Mouse (Mus musculus): ENCODE results near the gene Gla. TPM values are rescaled to one million over a fixed set of nuclear protein-coding genes. Genes with fewer than 3 reads are reported as not detected.

Gla gene
- total RNA-seq, 1 experiment = 17.2 TPM

GRCm38 (mm10) chrX:134582270-134582669 lies 18.7 kb downstream of the Gla start:
- DNase-seq (ENCODE audit: low read depth, low spot score) = no peak
- H3K4me3 ChIP-seq (ENCODE audit: insufficient read depth in 1 of 2, low read depth in 1 of 2, low read length in 2 of 2, poor library complexity in 1 of 2, severe bottlenecking in 1 of 2) = no peak overlapping the region
- H3K9me3 ChIP-seq (ENCODE audit: control insufficient read depth, insufficient read depth, low read depth, low read length) = no peaks in the 10 kb centered on the region
- in situ Hi-C loops (cut with MboI; ENCODE audit: low sequenced_read_pairs in 2 of 2, unreplicated experiment in 2 of 2) = no loop called here
- no peak for TF ChIP-seq HCFC1 (IDR thresholded peaks at IDR 0.05; ENCODE audit: borderline replicate concordance, insufficient read depth, low read length)
- no peak for TF ChIP-seq ZC3H11A (IDR thresholded peaks at IDR 0.05; ENCODE audit: borderline replicate concordance, low read depth, low read length)
- TF ChIP-seq MAFK (IDR thresholded peaks at IDR 0.05; ENCODE audit: insufficient read depth, low read depth, low read length) = no peak
- TF ChIP-seq ZNF384 (IDR thresholded peaks at IDR 0.05; ENCODE audit: low read depth, low read length) = no peak
- TF ChIP-seq CHD2 (IDR thresholded peaks at IDR 0.05; ENCODE audit: low read depth, low read length) = no peak
- H3K36me3 ChIP-seq (ENCODE audit: control insufficient read depth, insufficient read depth, low read length, poor library complexity, severe bottlenecking) = peaks cover 3% of the 10 kb centered on the region
- no peak overlapping the region for H3K9ac ChIP-seq (ENCODE audit: insufficient read depth, low read depth, low read length, poor library complexity, severe bottlenecking)
- H3K4me1 ChIP-seq (ENCODE audit: control insufficient read depth in 2 of 2, insufficient read depth in 2 of 2, low read length in 2 of 2, poor library complexity in 1 of 2) = no peaks in the 10 kb centered on the region
- H3K27ac ChIP-seq (ENCODE audit: insufficient read depth, low read depth, low read length, poor library complexity, severe bottlenecking) = no peak overlapping the region

GRCm38 (mm10) chrX:134580528-134581305 lies 20.2 kb downstream of the Gla start:
- in situ Hi-C loops (cut with MboI; ENCODE audit: low sequenced_read_pairs in 2 of 2, unreplicated experiment in 2 of 2) = no loop called here
- DNase-seq (ENCODE audit: low read depth, low spot score) = no peak
- Histone ChIP-seq H3K27ac (ENCODE audit: insufficient read depth, low read depth, low read length, poor library complexity, severe bottlenecking) (no peak overlapping the region), H3K4me3 (ENCODE audit: insufficient read depth in 1 of 2, low read depth in 1 of 2, low read length in 2 of 2, poor library complexity in 1 of 2, severe bottlenecking in 1 of 2) (no peak overlapping the region), H3K4me1 (ENCODE audit: control insufficient read depth in 2 of 2, insufficient read depth in 2 of 2, low read length in 2 of 2, poor library complexity in 1 of 2) (no peaks in the 10 kb centered on the region), H3K9ac (ENCODE audit: insufficient read depth, low read depth, low read length, poor library complexity, severe bottlenecking) (no peak overlapping the region), H3K36me3 (ENCODE audit: control insufficient read depth, insufficient read depth, low read length, poor library complexity, severe bottlenecking) (no peaks in the 10 kb centered on the region), H3K9me3 (ENCODE audit: control insufficient read depth, insufficient read depth, low read depth, low read length) (no peaks in the 10 kb centered on the region)
- TF ChIP-seq HCFC1 (IDR thresholded peaks at IDR 0.05; ENCODE audit: borderline replicate concordance, insufficient read depth, low read length) (no peak), CHD2 (IDR thresholded peaks at IDR 0.05; ENCODE audit: low read depth, low read length) (no peak), MAFK (IDR thresholded peaks at IDR 0.05; ENCODE audit: insufficient read depth, low read depth, low read length) (no peak), ZNF384 (IDR thresholded peaks at IDR 0.05; ENCODE audit: low read depth, low read length) (no peak), ZC3H11A (IDR thresholded peaks at IDR 0.05; ENCODE audit: borderline replicate concordance, low read depth, low read length) (no peak)

GRCm38 (mm10) chrX:134577896-134578295 lies 23.0 kb downstream of the Gla start:
- H3K4me3 ChIP-seq (ENCODE audit: insufficient read depth in 1 of 2, low read depth in 1 of 2, low read length in 2 of 2, poor library complexity in 1 of 2, severe bottlenecking in 1 of 2) = no peak overlapping the region
- no peaks in the 10 kb centered on the region for H3K36me3 ChIP-seq (ENCODE audit: control insufficient read depth, insufficient read depth, low read length, poor library complexity, severe bottlenecking)
- no peak overlapping the region for H3K9ac ChIP-seq (ENCODE audit: insufficient read depth, low read depth, low read length, poor library complexity, severe bottlenecking)
- no peak overlapping the region for H3K27ac ChIP-seq (ENCODE audit: insufficient read depth, low read depth, low read length, poor library complexity, severe bottlenecking)
- in situ Hi-C loops (cut with MboI; ENCODE audit: low sequenced_read_pairs in 2 of 2, unreplicated experiment in 2 of 2) = no loop called here
- H3K9me3 ChIP-seq (ENCODE audit: control insufficient read depth, insufficient read depth, low read depth, low read length) = no peaks in the 10 kb centered on the region
- no peaks in the 10 kb centered on the region for H3K4me1 ChIP-seq (ENCODE audit: control insufficient read depth in 2 of 2, insufficient read depth in 2 of 2, low read length in 2 of 2, poor library complexity in 1 of 2)
- TF ChIP-seq CHD2 (IDR thresholded peaks at IDR 0.05; ENCODE audit: low read depth, low read length) (no peak), MAFK (IDR thresholded peaks at IDR 0.05; ENCODE audit: insufficient read depth, low read depth, low read length) (no peak), HCFC1 (IDR thresholded peaks at IDR 0.05; ENCODE audit: borderline replicate concordance, insufficient read depth, low read length) (no peak)
- DNase-seq (ENCODE audit: low read depth, low spot score) = no peak

- no peak for TF ChIP-seq MAFK (IDR thresholded peaks at IDR 0.05; ENCODE audit: insufficient read depth, low read depth, low read length)
- no peak for TF ChIP-seq ZC3H11A (IDR thresholded peaks at IDR 0.05; ENCODE audit: borderline replicate concordance, low read depth, low read length)
- no peak for TF ChIP-seq CHD2 (IDR thresholded peaks at IDR 0.05; ENCODE audit: low read depth, low read length)
- TF ChIP-seq ZNF384 (IDR thresholded peaks at IDR 0.05; ENCODE audit: low read depth, low read length) = no peak
- no peak for TF ChIP-seq HCFC1 (IDR thresholded peaks at IDR 0.05; ENCODE audit: borderline replicate concordance, insufficient read depth, low read length)
- DNase-seq (ENCODE audit: low read depth, low spot score) = no peak
- no peaks in the 10 kb centered on the region for H3K36me3 ChIP-seq (ENCODE audit: control insufficient read depth, insufficient read depth, low read length, poor library complexity, severe bottlenecking)
- H3K4me3 ChIP-seq (ENCODE audit: insufficient read depth in 1 of 2, low read depth in 1 of 2, low read length in 2 of 2, poor library complexity in 1 of 2, severe bottlenecking in 1 of 2) = no peak overlapping the region
- no peaks in the 10 kb centered on the region for H3K9me3 ChIP-seq (ENCODE audit: control insufficient read depth, insufficient read depth, low read depth, low read length)
- no peaks in the 10 kb centered on the region for H3K4me1 ChIP-seq (ENCODE audit: control insufficient read depth in 2 of 2, insufficient read depth in 2 of 2, low read length in 2 of 2, poor library complexity in 1 of 2)
- in situ Hi-C loops (cut with MboI; ENCODE audit: low sequenced_read_pairs in 2 of 2, unreplicated experiment in 2 of 2) = no loop called here
- no peak overlapping the region for H3K27ac ChIP-seq (ENCODE audit: insufficient read depth, low read depth, low read length, poor library complexity, severe bottlenecking)
- no peak overlapping the region for H3K9ac ChIP-seq (ENCODE audit: insufficient read depth, low read depth, low read length, poor library complexity, severe bottlenecking)
Measured at GRCm38 (mm10) chrX:134566536-134567222, 34.2 kb downstream of the Gla start.

Data from ES-E14 (cell line).